Mouse (Mus musculus): ENCODE data around the gene Sds. TPM values are rescaled to one million over a fixed set of nuclear protein-coding genes. Genes with fewer than 3 reads are reported as not detected.

Gene Sds
- not detected for total RNA-seq (2021)
- long read RNA-seq, experiment 1, result 0 reads
- long read RNA-seq, experiment 2, result 0 reads

GRCm38 (mm10) chr5:120476296-120476695 is at the start of gene Sds:
Sds (plus strand) TSS chr5:120476526.
- intact Hi-C loops (cut with DNase I), result no loop called here

GRCm38 (mm10) chr5:120426572-120426971 is 49.8 kb upstream of the Sds start:
- DNase-seq, result no peak
- intact Hi-C loops (cut with DNase I), result no loop called here

More at GRCm38 (mm10) chr5:120476296-120476695, at the start of gene Sds:
- DNase-seq, result no peak

- intact Hi-C loops (cut with DNase I), result no loop called here
- no peak for DNase-seq
These were observed 48.8 kb upstream of the Sds start for GRCm38 (mm10) chr5:120427451-120427938.

GRCm38 (mm10) chr5:120428189-120428838 is 48.0 kb upstream of the Sds start:
- intact Hi-C loops (cut with DNase I), result no loop called here
- DNase-seq, result no peak

GRCm38 (mm10) chr5:120428990-120429389 is 47.3 kb upstream of the Sds start:
- intact Hi-C loops (cut with DNase I), result no loop called here
- DNase-seq, result no peak

GRCm38 (mm10) chr5:120429692-120430091 is 46.6 kb upstream of the Sds start:
- DNase-seq, result no peak
- intact Hi-C loops (cut with DNase I), result no loop called here

GRCm38 (mm10) chr5:120431001-120431583 is 45.2 kb upstream of the Sds start:
- intact Hi-C loops (cut with DNase I), result no loop called here
- no peak for DNase-seq

GRCm38 (mm10) chr5:120431649-120432485 is 44.5 kb upstream of the Sds start, which contains the start of gene Lhx5:
Lhx5 (plus strand) TSS chr5:120431699.
- DNase-seq, result no peak
- intact Hi-C loops (cut with DNase I), result no loop called here

- DNase-seq, result no peak
- intact Hi-C loops (cut with DNase I), result no loop called here
These were observed 43.8 kb upstream of the Sds start for GRCm38 (mm10) chr5:120432486-120433015.

- intact Hi-C loops (cut with DNase I), result no loop called here
These were observed 43.1 kb upstream of the Sds start for GRCm38 (mm10) chr5:120433135-120433760.

GRCm38 (mm10) chr5:120434231-120434735 is 42.0 kb upstream of the Sds start:
- no peak for DNase-seq
- intact Hi-C loops (cut with DNase I), result no loop called here

More at GRCm38 (mm10) chr5:120433135-120433760, 43.1 kb upstream of the Sds start:
- DNase-seq, result no peak

GRCm38 (mm10) chr5:120435006-120435681 is 41.2 kb upstream of the Sds start:
- intact Hi-C loops (cut with DNase I), result no loop called here
- no peak for DNase-seq

GRCm38 (mm10) chr5:120435731-120436501 is 40.4 kb upstream of the Sds start:
- intact Hi-C loops (cut with DNase I), result no loop called here
- DNase-seq, result no peak

GRCm38 (mm10) chr5:120436885-120437495 is 39.3 kb upstream of the Sds start:
- DNase-seq, result no peak
- intact Hi-C loops (cut with DNase I), result no loop called here

- DNase-seq, result no peak
- intact Hi-C loops (cut with DNase I), result no loop called here
These were observed 38.8 kb upstream of the Sds start for GRCm38 (mm10) chr5:120437539-120437938.

GRCm38 (mm10) chr5:120437986-120438385 is 38.3 kb upstream of the Sds start:
- intact Hi-C loops (cut with DNase I), result no loop called here

GRCm38 (mm10) chr5:120438469-120438868 is 37.9 kb upstream of the Sds start:
- intact Hi-C loops (cut with DNase I), result no loop called here
- no peak for DNase-seq

More at GRCm38 (mm10) chr5:120437986-120438385, 38.3 kb upstream of the Sds start:
- DNase-seq, result no peak

GRCm38 (mm10) chr5:120438991-120439710 is 37.2 kb upstream of the Sds start:
- DNase-seq, result no peak
- intact Hi-C loops (cut with DNase I), result no loop called here

All from heart, postnatal 14 days (tissue).